Mouse (Mus musculus): Measurements from ENCODE around the gene Slc35g1. TPM values are rescaled to one million over a fixed set of nuclear protein-coding genes. Genes with fewer than 3 reads are reported as not detected.

Gene Slc35g1
- polyA plus RNA-seq, 1 experiment from 2014 or later: 1.4 TPM

- no peak overlapping the region for H3K4me3 ChIP-seq
- no peak overlapping the region for H3K9ac ChIP-seq (replicated peaks)
- no peaks in the 10 kb centered on the region for H3K4me1 ChIP-seq
- no peak overlapping the region for H3K4me2 ChIP-seq (replicated peaks)
- H3K27me3 ChIP-seq: no peaks in the 10 kb centered on the region
- no peak overlapping the region for H3K27ac ChIP-seq (replicated peaks)
- 78% methylated on average over 7 of the region's 7 CpGs for WGBS
- ATAC-seq (replicated peaks): no peak
- no peaks in the 10 kb centered on the region for H3K36me3 ChIP-seq
- H3K9me3 ChIP-seq: no peaks in the 10 kb centered on the region
These were observed 35.5 kb downstream of the Slc35g1 start for GRCm38 (mm10) chr19:38431326-38431725.

DNA sequence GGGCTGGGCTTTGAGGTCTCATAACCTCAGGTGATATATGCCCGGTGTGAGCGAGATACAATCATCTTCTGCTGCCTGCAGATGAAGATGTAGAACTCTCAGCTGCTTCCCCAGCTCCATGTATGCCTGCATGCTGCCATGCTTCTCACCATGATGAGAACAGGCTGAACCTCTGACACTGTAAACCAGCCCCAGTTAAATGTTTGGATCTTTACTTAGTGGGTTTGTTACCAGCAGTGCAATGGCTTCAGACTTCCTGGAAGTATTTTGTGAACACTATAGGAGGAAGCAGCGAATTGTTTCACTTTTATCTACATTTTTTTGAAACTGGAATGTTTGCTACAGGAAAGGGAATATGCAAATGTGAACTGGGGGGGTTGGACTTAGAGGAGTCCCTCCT is 36.2 kb downstream of the Slc35g1 start:
- Histone ChIP-seq H3K4me3 (no peak overlapping the region), H3K9me3 (no peaks in the 10 kb centered on the region), H3K27me3 (no peaks in the 10 kb centered on the region), H3K4me2 (replicated peaks) (no peak overlapping the region), H3K9ac (replicated peaks) (no peak overlapping the region), H3K27ac (replicated peaks) (no peak overlapping the region), H3K36me3 (no peaks in the 10 kb centered on the region), H3K4me1 (no peaks in the 10 kb centered on the region)
- WGBS: 87% methylated on average over 3 of the region's 3 CpGs
- no peak for ATAC-seq (replicated peaks)

DNA sequence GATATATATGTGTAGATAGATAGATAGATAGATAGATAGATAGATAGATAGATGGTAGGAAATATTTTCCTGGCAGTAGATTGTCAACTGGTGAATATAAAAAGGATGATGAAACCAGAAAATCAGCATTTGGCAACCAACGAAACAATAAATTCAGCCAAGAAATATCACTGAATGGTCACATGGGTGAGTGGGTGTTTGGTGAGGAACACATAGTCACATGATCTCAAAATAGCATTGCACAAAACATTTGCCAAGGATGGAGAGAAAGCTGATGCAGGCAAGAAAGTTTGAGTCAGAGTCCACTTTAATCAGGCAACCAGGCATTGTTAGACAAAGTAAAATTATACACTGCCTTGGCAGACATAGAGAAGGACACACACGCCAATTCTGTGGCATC is 37.6 kb downstream of the Slc35g1 start:
- no peak overlapping the region for H3K27ac ChIP-seq (replicated peaks)
- H3K9ac ChIP-seq (replicated peaks): no peak overlapping the region
- H3K4me3 ChIP-seq: no peak overlapping the region
- WGBS: 88% methylated on average over 2 of the region's 2 CpGs
- H3K4me1 ChIP-seq: no peaks in the 10 kb centered on the region
- no peaks in the 10 kb centered on the region for H3K27me3 ChIP-seq
- H3K36me3 ChIP-seq: no peaks in the 10 kb centered on the region
- H3K4me2 ChIP-seq (replicated peaks): no peak overlapping the region
- H3K9me3 ChIP-seq: no peaks in the 10 kb centered on the region
- ATAC-seq (replicated peaks): no peak

GRCm38 (mm10) chr19:38435221-38435620 is 39.4 kb downstream of the Slc35g1 start:
- Histone ChIP-seq H3K9me3 (no peaks in the 10 kb centered on the region), H3K4me2 (replicated peaks) (no peak overlapping the region), H3K4me3 (no peak overlapping the region), H3K9ac (replicated peaks) (no peak overlapping the region), H3K36me3 (no peaks in the 10 kb centered on the region), H3K27ac (replicated peaks) (no peak overlapping the region), H3K4me1 (no peaks in the 10 kb centered on the region), H3K27me3 (no peaks in the 10 kb centered on the region)
- WGBS: 95% methylated on average over 15 of the region's 15 CpGs
- no peak for ATAC-seq (replicated peaks)

GRCm38 (mm10) chr19:38441860-38442259 is 46.1 kb downstream of the Slc35g1 start:
- Histone ChIP-seq H3K4me1 (no peaks in the 10 kb centered on the region), H3K4me2 (replicated peaks) (no peak overlapping the region), H3K4me3 (no peak overlapping the region), H3K27ac (replicated peaks) (no peak overlapping the region), H3K9me3 (no peaks in the 10 kb centered on the region), H3K9ac (replicated peaks) (no peak overlapping the region), H3K36me3 (no peaks in the 10 kb centered on the region), H3K27me3 (no peaks in the 10 kb centered on the region)
- 81% methylated on average over 8 of the region's 8 CpGs for WGBS
- ATAC-seq (replicated peaks): no peak

DNA sequence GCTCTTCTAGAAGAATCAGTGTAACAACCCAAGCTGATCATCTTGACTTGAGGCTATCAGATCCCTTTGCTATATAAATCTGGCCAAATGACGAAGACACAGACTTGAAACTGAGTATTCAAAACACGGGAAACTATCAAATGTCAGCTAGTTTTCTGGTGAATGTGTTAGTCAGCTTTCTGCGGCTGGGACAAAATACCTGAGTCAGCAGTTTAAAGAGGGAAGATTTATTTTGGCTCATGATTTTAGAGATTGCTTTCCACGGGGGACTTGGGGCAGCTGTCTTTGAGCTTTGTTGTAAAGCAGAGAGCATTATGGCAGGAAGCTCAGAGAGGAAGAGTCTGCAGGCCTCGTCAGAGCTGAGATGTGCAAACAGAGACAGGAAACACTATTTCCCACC is 50.0 kb downstream of the Slc35g1 start:
- no peaks in the 10 kb centered on the region for H3K36me3 ChIP-seq
- H3K27ac ChIP-seq (replicated peaks): no peak overlapping the region
- no peaks in the 10 kb centered on the region for H3K27me3 ChIP-seq
- no peaks in the 10 kb centered on the region for H3K9me3 ChIP-seq
- no peak for ATAC-seq (replicated peaks)
- H3K4me1 ChIP-seq: no peaks in the 10 kb centered on the region
- 85% methylated on average over 5 of the region's 5 CpGs for WGBS
- H3K9ac ChIP-seq (replicated peaks): no peak overlapping the region
- H3K4me3 ChIP-seq: no peak overlapping the region
- H3K4me2 ChIP-seq (replicated peaks): no peak overlapping the region

Other genes with a start within 250 kb of the Slc35g1 start
- gene Fra10ac1, start 171.8 kb upstream of the Slc35g1 start, polyA plus RNA-seq (2015; fragmentation: Nextera tagmentation; extraction: Ambion mirVana): 53.7 and 54.9 TPM in 2 replicates
- gene Lgi1, start 131.4 kb upstream of the Slc35g1 start, polyA plus RNA-seq (2015; fragmentation: Nextera tagmentation; extraction: Ambion mirVana): 13.0 and 14.4 TPM in 2 replicates
- 4.4 and 5.4 TPM in 2 replicates for gene Plce1, start 85.1 kb downstream of the Slc35g1 start, polyA plus RNA-seq (2015; fragmentation: Nextera tagmentation; extraction: Ambion mirVana)